Mouse (Mus musculus): ENCODE measurements around the gene Pibf1.

DNA sequence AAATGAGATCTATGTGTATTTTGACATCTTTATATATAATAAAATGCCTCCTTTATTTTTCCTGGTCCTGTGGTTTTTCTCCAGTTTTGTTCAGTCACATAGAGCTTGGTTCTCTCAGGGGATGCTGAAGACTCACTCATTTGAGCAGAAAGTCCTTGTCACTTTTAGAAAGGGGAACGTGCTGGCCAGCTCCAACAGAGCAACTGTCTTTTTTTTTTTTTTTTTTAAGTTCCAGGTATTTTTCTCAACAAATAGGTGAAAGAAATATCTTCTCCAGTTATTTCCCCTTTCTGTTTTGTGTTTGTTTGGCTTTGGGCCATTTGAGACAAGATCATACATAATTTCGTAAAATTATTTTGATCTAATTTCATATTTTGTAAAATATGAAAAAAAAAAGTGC is 174.8 kb downstream of the Pibf1 start:
- TF ChIP-seq TAL1 (IDR thresholded peaks at IDR 0.05; ENCODE audit: low read length): no peak
- no peak for TF ChIP-seq GATA1 (IDR thresholded peaks at IDR 0.05; ENCODE audit: low read length)

Measured in erythroblast, embryonic 14.5 days (primary cell).